Comparison of ENCODE assay signal across 18 mouse cellular contexts in the genomic region with DNA sequence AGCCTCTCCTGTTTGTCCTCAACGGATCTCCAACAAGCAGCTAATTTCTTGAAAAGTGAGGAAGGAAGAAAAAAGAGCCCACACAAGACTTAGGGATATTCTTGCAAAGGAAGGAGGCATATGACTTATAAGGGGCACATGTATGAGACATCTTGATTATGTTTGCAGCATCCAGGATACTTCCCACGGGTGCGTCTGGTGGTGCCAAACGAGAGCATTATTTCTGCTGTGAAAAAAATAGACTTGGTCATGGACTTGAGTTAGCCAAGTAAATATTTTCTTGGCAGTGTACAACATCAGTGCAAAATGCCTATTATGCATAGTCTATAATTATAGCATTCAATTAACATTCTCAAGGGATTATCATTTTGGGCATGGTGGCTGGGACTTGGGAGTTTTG.
"Had no signal": no experiment of that assay in that cellular context is flagged by ENCODE, and none has a peak within 500 bp of the region (broad histone marks: within the 10 kb centered on the region; RNA-seq: fewer than 3 reads in every experiment).

No protein-coding gene starts in this region.

- DNase-seq: gastrocnemius, adult 2 months; gastrocnemius, postnatal 10 days; gastrocnemius, postnatal 25 days; heart, adult 18-20 months; heart, postnatal 10 days; heart, postnatal 4 days; kidney, adult 18-20 months; kidney, adult 8-10 months; kidney, postnatal 10 days; kidney, postnatal 25 days; kidney, postnatal 4 days; liver; liver, embryonic 13.5 days had no signal

- ATAC-seq: forebrain, embryonic 16.5 days; hindbrain, embryonic 16.5 days; inflammation-experienced regulatory T-cells, adult 6 months; intestine, embryonic 15.5 days; intestine, postnatal 0 days had no signal
